Mouse (Mus musculus) embryonic facial prominence, embryonic 10.5 days (tissue): ENCODE measurements around the gene Slc25a39. TPM values are rescaled to one million over a fixed set of nuclear protein-coding genes. Genes with fewer than 3 reads are reported as not detected.

Experiments used
- DNase-seq: peaks from one replicate; pipeline ENCODE4 v3.0.0-alpha.2; 2017; ENCODE audit warnings: low spot score
- H3K27ac ChIP-seq: fragments of 300-500 bp; sonication (generic); replicated peaks from 2 replicates; pipeline ENCODE4 v1.5.1; 2016; ENCODE audit warnings: mild to moderate bottlenecking
- H3K27me3 ChIP-seq: fragments of 300-500 bp; sonication (generic); replicated peaks from 2 replicates; pipeline ENCODE4 v1.6.1; 2016; ENCODE audit warnings: low read depth, mild to moderate bottlenecking; ENCODE audit not compliant: poor library complexity, severe bottlenecking
- H3K36me3 ChIP-seq: fragments of 300-500 bp; sonication (generic); replicated peaks from 2 replicates; pipeline ENCODE4 v1.6.1; 2016; ENCODE audit warnings: mild to moderate bottlenecking, moderate library complexity
- H3K4me1 ChIP-seq: fragments of 300-500 bp; sonication (generic); 2 replicates; pipeline ENCODE4 v1.6.1; 2016
- H3K4me3 ChIP-seq: fragments of 300-500 bp; sonication (generic); 2 replicates; pipeline ENCODE4 v1.5.1; 2016; ENCODE audit warnings: mild to moderate bottlenecking, moderate library complexity
- H3K9me3 ChIP-seq: fragments of 300-500 bp; sonication (generic); 2 replicates; pipeline ENCODE4 v1.6.1; 2016; ENCODE audit warnings: mild to moderate bottlenecking
- WGBS: fragments of 180-500 bp; shearing (Covaris S2); methylation state at CpG from one replicate; pipeline ENCODE4 v1.1.7; 2016; 5-methylcytosine and 5-hydroxymethylcytosine counted together
- microRNA-seq: library from miRNA; unstranded; fragments of <30 nt; microRNA quantifications from one replicate; pipeline ENCODE4, GENCODE M21; 2017
- polyA plus RNA-seq: library from polyadenylated mRNA; unstranded; fragments of >200 nt; fragmentation: Nextera tagmentation; extraction: Ambion mirVana; gene quantifications from 2 replicates; pipeline ENCODE4 v1.2.1, GENCODE M21; 2016

The Slc25a39 gene
- polyA plus RNA-seq, 1 experiment from 2014 or later: 229 TPM

- no peak for DNase-seq
- H3K9me3 ChIP-seq: no peaks in the 10 kb centered on the region
- H3K27ac ChIP-seq: no peak overlapping the region
- no peak overlapping the region for H3K4me3 ChIP-seq
- 44% methylated on average over 8 of the region's 8 CpGs for WGBS
- H3K27me3 ChIP-seq: peaks cover 12% of the 10 kb centered on the region
- 0 out of 2 replicates have a peak, but pooled peaks cover under 1% of the 10 kb centered on the region for H3K4me1 ChIP-seq
- H3K36me3 ChIP-seq: no peaks in the 10 kb centered on the region
Measured at GRCm38 (mm10) chr11:102353021-102353431, 54.7 kb downstream of the Slc25a39 start.

Small RNAs within 50 kb of the gene (microRNA-seq; reads per million reads assigned to microRNA genes)
- gene Mir6930: not detected

Other genes starting within 250 kb of the Slc25a39 start
- gene Lsm12, start 222.7 kb downstream of the Slc25a39 start, polyA plus RNA-seq: 145 and 155 TPM in 2 replicates
- gene G6pc3, start 218.3 kb downstream of the Slc25a39 start, polyA plus RNA-seq: 38.2 and 39.6 TPM in 2 replicates
- 49.6 and 52.9 TPM in 2 replicates for gene Hdac5, start 177.8 kb downstream of the Slc25a39 start, polyA plus RNA-seq
- 30.1 and 32.4 TPM in 2 replicates for gene BC030867, start 159.1 kb downstream of the Slc25a39 start, polyA plus RNA-seq
- gene Asb16, start 139.2 kb downstream of the Slc25a39 start, polyA plus RNA-seq: 0.09 and 0.10 TPM in 2 replicates
- 45.2 and 46.2 TPM in 2 replicates for gene Tmub2, start 123.0 kb downstream of the Slc25a39 start, polyA plus RNA-seq
- gene Atxn7l3, start 111.3 kb downstream of the Slc25a39 start, polyA plus RNA-seq: 15.6 and 18.2 TPM in 2 replicates
- 94.2 and 96.3 TPM in 2 replicates for gene Ubtf, start 88.2 kb downstream of the Slc25a39 start, polyA plus RNA-seq
- gene Slc4a1, start 41.7 kb downstream of the Slc25a39 start, polyA plus RNA-seq: 29.7 and 33.8 TPM in 2 replicates
- 10.0 and 11.9 TPM in 2 replicates for gene Rundc3a, start 14.5 kb downstream of the Slc25a39 start, polyA plus RNA-seq
- 79.4 and 87.3 TPM in 2 replicates for gene Grn, start 22.4 kb upstream of the Slc25a39 start, polyA plus RNA-seq
- gene Fam171a2, start 39.7 kb upstream of the Slc25a39 start, polyA plus RNA-seq: 3.4 and 3.7 TPM in 2 replicates
- gene Itga2b, start 62.2 kb upstream of the Slc25a39 start, polyA plus RNA-seq: 3.9 and 6.5 TPM in 2 replicates
- 74.6 and 76.7 TPM in 2 replicates for gene Gpatch8, start 148.4 kb upstream of the Slc25a39 start, polyA plus RNA-seq
- 5.3 and 6.2 TPM in 2 replicates for gene Gm11627, start 171.5 kb upstream of the Slc25a39 start, polyA plus RNA-seq
- 45.8 and 49.0 TPM in 2 replicates for gene Fzd2, start 196.4 kb upstream of the Slc25a39 start, polyA plus RNA-seq